Mouse (Mus musculus) MEL (cell line): ENCODE measurements at regions not wholly inside any gene's neighbourhood (a gene's known extent, or its start where the extent isn't known, plus 50 kb on each side); places are given as distances from the start of the nearest gene placed in this dataset.

Experiments used
- DNase-seq: peaks from one replicate; pipeline ENCODE4 v3.0.0; 2011; ENCODE audit warnings: low read depth, low spot score
- H3K27ac ChIP-seq: 2 replicates; pipeline ENCODE4 v1.5.1; 2012; ENCODE audit warnings: low read depth, mild to moderate bottlenecking, control low read depth, low read length, moderate library complexity; ENCODE audit not compliant: control insufficient read depth
- H3K27me3 ChIP-seq, 2 experiments: fragments of 150-350 bp in 1 of 2; sonication (generic) in 1 of 2; 2 replicates each; pipeline ENCODE4 v1.6.1; 2012; ENCODE audit warnings: low read length in 2 of 2, mild to moderate bottlenecking in 2 of 2, improper control_type of control experiment in 1 of 2, moderate library complexity in 1 of 2; ENCODE audit not compliant: insufficient read depth in 2 of 2, control insufficient read depth in 1 of 2
- H3K36me3 ChIP-seq, 2 experiments: 2 replicates each; pipeline ENCODE4 v1.6.1; 2012 to 2014; ENCODE audit warnings: low read length in 2 of 2, improper control_type of control experiment in 1 of 2, inconsistent platforms in 1 of 2, mild to moderate bottlenecking in 1 of 2; ENCODE audit not compliant: insufficient read depth in 2 of 2, control insufficient read depth in 1 of 2
- H3K4me1 ChIP-seq, 2 experiments: fragments of 150-350 bp in 1 of 2; sonication (generic) in 1 of 2; 2 replicates each; pipeline ENCODE4 v1.6.1; 2012; ENCODE audit warnings: low read length in 2 of 2, improper control_type of control experiment in 1 of 2, mild to moderate bottlenecking in 1 of 2; ENCODE audit not compliant: insufficient read depth in 2 of 2, control insufficient read depth in 1 of 2
- H3K4me3 ChIP-seq, 2 experiments: fragments of 150-350 bp in 1 of 2; sonication (generic) in 1 of 2; 2 replicates each; pipeline ENCODE4 v1.5.1; 2012; ENCODE audit warnings: low read depth in 2 of 2, low read length in 2 of 2, mild to moderate bottlenecking in 2 of 2, moderate library complexity in 2 of 2, control low read depth in 1 of 2, improper control_type of control experiment in 1 of 2; ENCODE audit not compliant: control insufficient read depth in 1 of 2, insufficient read depth in 1 of 2
- H3K79me2 ChIP-seq: 2 replicates; pipeline ENCODE4 v1.6.1; 2012; ENCODE audit warnings: mild to moderate bottlenecking, low read length, moderate library complexity; ENCODE audit not compliant: control insufficient read depth, poor library complexity, insufficient read depth
- H3K9ac ChIP-seq: 2 replicates; pipeline ENCODE4 v1.6.1; 2012; ENCODE audit warnings: low read depth, mild to moderate bottlenecking, control low read depth, low read length, moderate library complexity; ENCODE audit not compliant: control insufficient read depth, poor library complexity, severe bottlenecking
- H3K9me3 ChIP-seq: fragments of 150-350 bp; sonication (generic); replicated peaks from 2 replicates; pipeline ENCODE4 v1.6.1; 2012; ENCODE audit warnings: mild to moderate bottlenecking, low read length, improper control_type of control experiment, moderate library complexity; ENCODE audit not compliant: insufficient read depth
- BHLHE40 ChIP-seq: IDR thresholded peaks from 2 replicates; pipeline ENCODE4 v1.6.1; 2012; ENCODE audit warnings: low read depth, mild to moderate bottlenecking, inconsistent platforms, low read length, improper control_type of control experiment, borderline replicate concordance
- CHD1 ChIP-seq: IDR thresholded peaks from 2 replicates; pipeline ENCODE4 v1.6.1; 2012; ENCODE audit warnings: low read depth, mild to moderate bottlenecking, inconsistent platforms, low read length, improper control_type of control experiment
- CHD2 ChIP-seq: IDR thresholded peaks from 2 replicates; pipeline ENCODE4 v1.6.1; 2011; ENCODE audit warnings: low read length, improper control_type of control experiment
- CTCF ChIP-seq, 3 experiments: IDR thresholded peaks in 2 of 3; conservative IDR thresholded peaks in 1 of 3; 2 replicates each; pipeline ENCODE4 v1.5.1; 2011 to 2012; ENCODE audit warnings: low read length in 3 of 3, low read depth in 2 of 3, mild to moderate bottlenecking in 2 of 3, improper control_type of control experiment in 1 of 3, inconsistent platforms in 1 of 3, mixed read lengths in 1 of 3, moderate library complexity in 1 of 3; ENCODE audit not compliant: control insufficient read depth in 1 of 3, insufficient read depth in 1 of 3, poor library complexity in 1 of 3, severe bottlenecking in 1 of 3
- E2F4 ChIP-seq: IDR thresholded peaks from 2 replicates; pipeline ENCODE4 v1.6.1; 2011; ENCODE audit warnings: low read depth, low read length, improper control_type of control experiment, borderline replicate concordance
- ELF1 ChIP-seq: IDR thresholded peaks from 2 replicates; pipeline ENCODE4 v1.6.1; 2014; ENCODE audit warnings: low read depth, mild to moderate bottlenecking, inconsistent platforms, low read length, improper control_type of control experiment, moderate library complexity
- EP300 ChIP-seq, 2 experiments: IDR thresholded peaks; 2 replicates each; pipeline ENCODE4 v1.6.1; 2011; ENCODE audit warnings: improper control_type of control experiment in 2 of 2, low read length in 2 of 2, low read depth in 1 of 2, mild to moderate bottlenecking in 1 of 2
- GATA1 ChIP-seq: IDR thresholded peaks from 2 replicates; pipeline ENCODE4 v1.6.1; 2011; ENCODE audit warnings: low read depth, low read length, improper control_type of control experiment
- HCFC1 ChIP-seq: IDR thresholded peaks from 2 replicates; pipeline ENCODE4 v1.6.1; 2012; ENCODE audit warnings: low read depth, mild to moderate bottlenecking, inconsistent platforms, low read length, improper control_type of control experiment, moderate library complexity
- JUND ChIP-seq: IDR thresholded peaks from 2 replicates; pipeline ENCODE4 v1.6.1; 2011; ENCODE audit warnings: low read depth, mild to moderate bottlenecking, improper control_type of control experiment, low read length
- KAT2A ChIP-seq: conservative IDR thresholded peaks from 2 replicates; pipeline ENCODE4 v1.6.1; 2012; ENCODE audit warnings: low read depth, low read length, improper control_type of control experiment, inconsistent platforms
- MAX ChIP-seq: IDR thresholded peaks from 2 replicates; pipeline ENCODE4 v1.6.1; 2011; ENCODE audit warnings: low read length, improper control_type of control experiment
- MAZ ChIP-seq: IDR thresholded peaks from 2 replicates; pipeline ENCODE4 v1.6.1; 2012; ENCODE audit warnings: low read depth, mild to moderate bottlenecking, inconsistent platforms, low read length, improper control_type of control experiment
- MYB ChIP-seq: IDR thresholded peaks from 2 replicates; pipeline ENCODE4 v1.6.1; 2011; ENCODE audit warnings: mild to moderate bottlenecking, low read depth, low read length, improper control_type of control experiment
- NELFE ChIP-seq: IDR thresholded peaks from 2 replicates; pipeline ENCODE4 v1.6.1; 2011; ENCODE audit warnings: low read depth, low read length, improper control_type of control experiment
- NRF1 ChIP-seq: IDR thresholded peaks from 2 replicates; pipeline ENCODE4 v1.6.1; 2014; ENCODE audit warnings: low read depth, mild to moderate bottlenecking, inconsistent platforms, low read length, improper control_type of control experiment, moderate library complexity; ENCODE audit not compliant: poor library complexity, insufficient read depth, severe bottlenecking
- POLR2A ChIP-seq, 2 experiments: IDR thresholded peaks; 2 replicates each; pipeline ENCODE4 v1.6.1; 2011 to 2012; ENCODE audit warnings: low read length in 2 of 2, mild to moderate bottlenecking in 2 of 2, control low read depth in 1 of 2, improper control_type of control experiment in 1 of 2, low read depth in 1 of 2, moderate library complexity in 1 of 2; ENCODE audit not compliant: control insufficient read depth in 1 of 2, insufficient read depth in 1 of 2, poor library complexity in 1 of 2
- POLR2AphosphoS2 ChIP-seq: IDR thresholded peaks from 2 replicates; pipeline ENCODE4 v1.6.1; 2011; ENCODE audit warnings: low read length, improper control_type of control experiment
- POLR2AphosphoS5 ChIP-seq: IDR thresholded peaks from 2 replicates; pipeline ENCODE4 v1.6.1; 2012; ENCODE audit warnings: low read depth, borderline replicate concordance, mild to moderate bottlenecking, inconsistent platforms, low read length, moderate library complexity, mixed read lengths
- RAD21 ChIP-seq: IDR thresholded peaks from 2 replicates; pipeline ENCODE4 v1.6.1; 2011; ENCODE audit warnings: mild to moderate bottlenecking, low read depth, low read length, improper control_type of control experiment
- RCOR1 ChIP-seq: IDR thresholded peaks from 2 replicates; pipeline ENCODE4 v1.6.1; 2012; ENCODE audit warnings: low read depth, mild to moderate bottlenecking, inconsistent platforms, low read length, improper control_type of control experiment
- SIN3A ChIP-seq: IDR thresholded peaks from 2 replicates; pipeline ENCODE4 v1.6.1; 2012; ENCODE audit warnings: low read length, improper control_type of control experiment, inconsistent platforms
- SMC3 ChIP-seq: IDR thresholded peaks from 2 replicates; pipeline ENCODE4 v1.6.1; 2011; ENCODE audit warnings: low read depth, low read length, improper control_type of control experiment
- TAL1 ChIP-seq: IDR thresholded peaks from 2 replicates; pipeline ENCODE4 v1.6.1; 2012; ENCODE audit warnings: mild to moderate bottlenecking, inconsistent platforms, low read length, moderate library complexity, mixed read lengths
- TCF12 ChIP-seq: IDR thresholded peaks from 2 replicates; pipeline ENCODE4 v1.6.1; 2014; ENCODE audit warnings: low read depth, mild to moderate bottlenecking, inconsistent platforms, low read length, improper control_type of control experiment, moderate library complexity
- UBTF ChIP-seq: IDR thresholded peaks from 2 replicates; pipeline ENCODE4 v1.6.1; 2012; ENCODE audit warnings: low read depth, mild to moderate bottlenecking, inconsistent platforms, low read length, improper control_type of control experiment, moderate library complexity, borderline replicate concordance; ENCODE audit not compliant: insufficient read depth
- USF1 ChIP-seq: IDR thresholded peaks from 2 replicates; pipeline ENCODE4 v1.6.1; 2014; ENCODE audit warnings: low read depth, mild to moderate bottlenecking, inconsistent platforms, low read length, improper control_type of control experiment, moderate library complexity
- USF2 ChIP-seq, 2 experiments: IDR thresholded peaks; 2 replicates each; pipeline ENCODE4 v1.6.1; 2011 to 2012; ENCODE audit warnings: improper control_type of control experiment in 2 of 2, low read length in 2 of 2, borderline replicate concordance in 1 of 2, inconsistent platforms in 1 of 2, low read depth in 1 of 2, mild to moderate bottlenecking in 1 of 2; ENCODE audit not compliant: insufficient read depth in 1 of 2
- ZC3H11A ChIP-seq: IDR thresholded peaks from 2 replicates; pipeline ENCODE4 v1.6.1; 2012; ENCODE audit warnings: low read depth, mild to moderate bottlenecking, inconsistent platforms, low read length, improper control_type of control experiment
- ZKSCAN1 ChIP-seq: IDR thresholded peaks from 2 replicates; pipeline ENCODE4 v1.6.1; 2012; ENCODE audit warnings: low read depth, mild to moderate bottlenecking, inconsistent platforms, low read length, improper control_type of control experiment, moderate library complexity
- ZMIZ1 ChIP-seq: IDR thresholded peaks from 2 replicates; pipeline ENCODE4 v1.6.1; 2012; ENCODE audit warnings: low read depth, mild to moderate bottlenecking, inconsistent platforms, low read length, improper control_type of control experiment, moderate library complexity
- ZNF384 ChIP-seq: IDR thresholded peaks from 2 replicates; pipeline ENCODE4 v1.6.1; 2012; ENCODE audit warnings: low read depth, mild to moderate bottlenecking, inconsistent platforms, low read length, improper control_type of control experiment

GRCm38 (mm10) chr16:21340136-21340535 is 82.8 kb upstream of the Vps8 start:
- no peaks in the 10 kb centered on the region for H3K4me1 ChIP-seq
- TF ChIP-seq KAT2A (no peak), GATA1 (no peak), RCOR1 (no peak), ZKSCAN1 (no peak), MAZ (no peak), ELF1 (no peak)
- TF ChIP-seq, all 39 proteins: peak for 0
- Histone ChIP-seq H3K79me2 (no peaks in the 10 kb centered on the region), H3K9ac (no peak overlapping the region), H3K9me3 (no peaks in the 10 kb centered on the region), H3K27me3 (peaks cover 0 to under 1% of the 10 kb centered on the region in 2 experiments; a peak in 3 of 4 replicates), H3K27ac (no peak overlapping the region), H3K4me3 (no peak overlapping the region), H3K36me3 (no peaks in the 10 kb centered on the region)
- DNase-seq = no peak

DNA sequence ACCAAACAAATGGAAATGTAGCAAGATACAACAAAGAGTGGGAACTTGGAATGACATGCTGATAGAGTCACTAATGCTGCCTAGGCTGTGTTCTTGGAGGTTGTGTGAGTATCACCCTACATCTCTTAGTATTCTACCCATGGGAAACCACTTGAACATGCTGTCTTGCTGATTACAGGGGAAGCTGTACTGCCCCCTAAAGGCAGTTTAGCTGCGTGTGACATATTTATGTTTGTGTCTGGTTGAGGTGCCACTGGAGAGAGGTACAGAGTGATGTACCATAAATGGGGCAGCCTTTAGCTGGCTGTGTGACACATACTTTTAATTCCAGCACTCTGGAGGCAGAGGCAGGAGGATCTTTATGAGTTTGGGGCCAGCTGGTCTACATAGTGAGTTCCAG is 73.0 kb upstream of the Vps8 start:
- H3K79me2 ChIP-seq = no peaks in the 10 kb centered on the region
- H3K27me3 ChIP-seq = peaks cover 1 to 2% of the 10 kb centered on the region in 2 experiments; a peak in 3 of 4 replicates
- H3K4me3 ChIP-seq = no peak overlapping the region
- no peaks in the 10 kb centered on the region for H3K9me3 ChIP-seq
- H3K27ac ChIP-seq = no peak overlapping the region
- DNase-seq = peak; percentile 47
- no peak overlapping the region for H3K9ac ChIP-seq
- TF ChIP-seq ZMIZ1 (no peak), POLR2AphosphoS5 (no peak), POLR2AphosphoS2 (no peak), MAX (no peak), ELF1 (no peak), ZKSCAN1 (no peak), ZNF384 (no peak), CHD1 (no peak), UBTF (no peak), SIN3A (no peak), TAL1 (no peak), HCFC1 (no peak), GATA1 (no peak), TCF12 (no peak), ZC3H11A (peak; percentile 45), USF2 (IDR thresholded peaks at IDR 0.05; ENCODE audit: borderline replicate concordance in 1 of 2, insufficient read depth in 1 of 2, low read depth in 1 of 2, low read length in 2 of 2) (no peak), KAT2A (no peak), MYB (no peak), NELFE (no peak), EP300 (IDR thresholded peaks at IDR 0.05; ENCODE audit: low read depth in 1 of 2, low read length in 2 of 2) (no peak), SMC3 (peak; percentile 41), JUND (no peak), RAD21 (peak; percentile 33), RCOR1 (no peak), USF1 (no peak), BHLHE40 (no peak), CHD2 (no peak), POLR2A (IDR thresholded peaks at IDR 0.05; ENCODE audit: control insufficient read depth in 1 of 2, insufficient read depth in 1 of 2, low read depth in 1 of 2, low read length in 2 of 2, poor library complexity in 1 of 2) (no peak), E2F4 (no peak), CTCF (IDR thresholded peaks at IDR 0.05 in 2 of 3, conservative IDR thresholded peaks at IDR 0.05 in 1 of 3; ENCODE audit: control insufficient read depth in 1 of 3, insufficient read depth in 1 of 3, low read depth in 2 of 3, low read length in 3 of 3, poor library complexity in 1 of 3, severe bottlenecking in 1 of 3) (peak; percentile 39 to 63 (median 58)), NRF1 (no peak)
- no peaks in the 10 kb centered on the region for H3K36me3 ChIP-seq
- no peaks in the 10 kb centered on the region for H3K4me1 ChIP-seq
